Mouse (Mus musculus) inflammation-experienced regulatory T-cells, adult 16 weeks (primary cell): ENCODE results near the gene Kdm2a. TPM values are rescaled to one million over a fixed set of nuclear protein-coding genes. Genes with fewer than 3 reads are reported as not detected.

Source experiments
- polyA plus RNA-seq: library from polyadenylated mRNA; unstranded; fragments of 100-300 nt; shearing (Covaris generic); gene quantifications from one replicate; pipeline ENCODE4 v1.2.1, GENCODE M21; 2017

Gene Kdm2a
- 55.9 TPM for polyA plus RNA-seq

DNA sequence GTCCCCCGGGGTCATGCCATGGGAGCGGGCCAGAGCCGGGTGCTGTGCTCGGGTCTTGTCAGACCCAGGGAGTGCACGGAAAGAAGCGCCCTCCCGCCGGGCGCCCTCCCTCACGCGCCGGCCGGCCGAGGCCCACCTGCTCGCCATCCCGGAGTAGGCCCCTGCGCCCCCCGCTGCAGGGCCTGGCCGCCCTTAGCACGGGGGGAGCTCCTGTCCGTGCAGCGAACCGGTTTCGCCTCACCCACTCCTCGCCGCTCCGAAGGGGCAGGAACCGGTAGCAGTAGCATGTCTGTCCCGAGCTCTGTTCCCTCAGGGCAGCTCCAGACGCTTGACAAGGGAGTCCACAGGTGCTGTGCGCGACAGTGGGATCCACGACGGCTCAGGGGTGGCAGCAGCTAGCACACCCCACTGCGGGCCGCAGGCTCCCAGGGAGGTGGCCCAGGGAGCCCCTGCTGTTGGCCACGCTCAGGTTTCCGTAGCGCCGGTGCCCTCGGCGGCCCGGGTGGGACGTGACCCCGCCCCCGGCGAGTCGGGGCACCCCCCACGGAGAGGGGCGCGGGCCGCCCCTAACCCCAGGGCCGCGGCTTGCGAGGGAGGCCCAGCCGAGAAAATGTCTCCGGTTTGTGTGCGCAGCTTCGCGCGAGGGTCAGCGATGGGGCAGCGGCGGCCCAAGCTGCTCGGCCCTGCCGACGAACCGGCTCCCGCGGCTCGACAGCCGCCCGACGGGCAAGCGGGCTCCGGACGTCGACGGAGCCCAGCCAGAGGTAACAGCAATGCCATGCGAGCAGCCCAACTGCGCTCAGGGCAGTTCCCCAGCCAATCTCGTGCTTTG lies at the start of gene Kdm2a:
Gene Kdm2a (minus strand): TSS at position 488 of the 832 bp plus-strand sequence.

DNA sequence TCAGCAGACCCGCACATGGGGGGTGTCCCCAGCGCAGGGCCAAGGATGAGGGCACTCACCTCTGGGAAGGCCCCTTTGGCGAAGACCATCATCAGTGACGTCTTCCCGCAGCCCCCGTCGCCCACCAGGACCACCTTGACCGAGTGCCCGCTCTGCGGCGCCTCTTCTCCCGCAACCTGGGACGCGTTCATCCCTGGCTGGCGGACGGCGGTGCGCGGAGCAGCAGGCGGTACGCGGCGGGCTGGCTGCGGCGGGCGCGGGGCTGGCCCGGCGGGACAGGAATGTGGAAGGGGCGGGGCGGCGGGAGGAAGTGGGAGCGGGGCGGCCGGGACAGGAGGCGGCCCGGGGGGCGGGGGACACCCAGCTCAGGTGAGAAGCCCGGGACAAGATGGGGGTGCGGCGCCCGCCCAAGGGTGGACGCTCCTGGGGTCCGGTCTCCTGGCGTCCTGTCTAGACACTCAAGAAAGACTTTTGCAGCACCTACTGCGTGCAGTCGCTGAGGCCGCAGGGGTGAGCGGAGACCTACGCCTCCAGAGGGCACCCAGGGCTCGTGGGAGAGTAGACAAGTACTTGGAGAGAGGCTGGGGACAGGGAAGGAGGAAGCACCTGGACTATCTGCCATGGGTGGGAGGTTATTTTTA lies 41.2 kb upstream of the Kdm2a start, which contains the start of gene Rhod:
Gene Rhod (minus strand): TSS at position 272 of the 641 bp plus-strand sequence.

DNA sequence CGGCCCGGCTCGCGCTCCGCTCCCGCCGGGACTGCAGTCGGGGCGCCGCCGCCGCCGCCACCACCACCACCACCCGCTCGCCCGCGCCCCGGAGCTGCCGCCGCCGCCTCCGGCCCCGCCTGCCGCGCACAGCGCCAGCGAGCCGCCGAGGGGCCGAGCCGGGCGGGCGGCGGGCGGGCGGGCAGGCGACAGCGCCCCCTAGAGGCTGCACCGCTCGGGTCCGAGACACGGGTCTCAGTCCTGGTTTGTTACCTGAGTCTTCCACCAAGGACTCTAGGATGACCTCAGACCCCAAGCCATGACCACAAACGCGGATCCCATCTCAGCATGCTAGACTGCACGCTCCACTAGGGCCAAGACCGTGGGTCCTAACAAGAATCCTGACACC lies 91.9 kb downstream of the Kdm2a start, which contains the start of gene Grk2:
Gene Grk2 (minus strand): TSS at position 33 of the 388 bp plus-strand sequence.

DNA sequence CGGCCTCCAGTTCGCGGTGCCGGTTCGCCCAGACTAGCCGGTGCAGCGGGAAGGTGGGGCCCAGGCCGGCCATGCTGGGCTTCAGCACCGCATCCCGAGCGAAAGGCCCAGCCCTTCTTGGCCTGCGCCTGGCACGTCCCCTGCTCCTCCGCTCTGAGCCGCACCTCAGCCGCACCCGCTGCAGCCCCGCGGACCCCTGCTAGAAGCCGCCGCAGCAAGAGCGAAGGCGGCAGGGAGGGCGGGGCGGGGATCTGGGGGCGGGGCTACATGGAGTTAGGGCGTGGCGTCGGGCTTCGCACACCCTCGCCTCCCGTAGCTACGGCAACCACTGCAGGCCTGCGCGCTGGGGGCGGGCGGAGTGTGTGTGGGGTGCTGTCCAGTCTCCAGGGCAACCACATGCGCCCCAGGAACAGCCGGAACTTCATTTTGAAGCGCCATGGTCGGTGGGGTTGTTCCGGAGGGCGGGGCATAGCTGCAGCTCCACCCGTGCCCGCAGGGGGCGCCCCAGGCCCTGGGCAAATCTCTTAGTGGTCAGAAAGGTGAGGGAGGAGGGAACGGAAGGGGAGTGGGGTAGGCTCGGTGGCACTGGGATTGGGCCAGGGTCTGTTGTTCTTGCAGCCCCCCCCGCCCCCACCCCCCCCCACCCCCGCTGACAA lies 115.1 kb downstream of the Kdm2a start, which contains the start of gene Ankrd13d:
Gene Ankrd13d (minus strand): TSS at position 240 of the 656 bp plus-strand sequence.

DNA sequence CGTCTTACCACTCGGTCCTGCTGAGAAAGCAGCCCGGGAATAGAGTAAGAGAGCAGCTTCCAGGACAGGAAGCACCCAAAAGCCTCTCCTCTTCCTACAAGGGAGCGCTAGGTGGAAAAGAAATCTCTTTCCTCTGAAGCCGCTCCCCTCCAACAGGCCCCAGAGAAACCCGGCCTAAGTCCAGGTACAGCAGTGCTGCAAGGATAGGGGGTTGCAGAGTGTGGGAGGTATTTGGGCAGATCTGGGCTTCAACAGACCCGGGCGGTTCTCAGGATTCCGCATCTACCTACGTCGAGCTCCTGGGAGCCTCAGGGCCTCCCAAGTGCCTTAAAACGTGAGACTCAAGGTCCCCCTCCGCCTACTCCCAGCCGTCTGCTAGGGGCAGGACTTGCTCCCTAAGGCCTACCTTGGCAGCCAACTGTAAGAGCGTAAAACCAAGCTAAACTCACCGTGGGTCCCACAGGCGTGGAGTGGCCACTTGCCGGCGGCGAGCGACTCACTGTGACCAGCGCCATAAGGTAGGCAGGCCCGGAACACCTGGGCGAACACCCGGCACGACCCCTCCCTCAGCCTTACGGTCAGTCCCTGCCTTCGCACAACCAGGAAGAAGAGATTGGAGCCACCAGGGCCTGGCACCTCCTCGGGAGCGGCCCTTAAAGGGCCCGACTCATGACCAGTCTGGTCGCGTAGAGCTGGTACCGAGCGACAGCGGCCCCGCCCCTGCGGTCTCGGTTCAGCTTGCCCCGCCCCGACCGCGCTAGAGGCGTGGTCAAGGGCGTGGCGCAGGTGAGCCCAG lies 129.3 kb downstream of the Kdm2a start, which contains the start of gene Ssh3:
Gene Ssh3 (minus strand): TSS at position 615 of the 796 bp plus-strand sequence.

Other genes with a start within 250 kb of the Kdm2a start
- 481 TPM for gene Coro1b, start 249.7 kb downstream of the Kdm2a start, polyA plus RNA-seq
- 1,670 TPM for gene Ptprcap, start 244.7 kb downstream of the Kdm2a start, polyA plus RNA-seq
- gene Rps6kb2, start 234.9 kb downstream of the Kdm2a start, polyA plus RNA-seq: 55.9 TPM
- 16.4 TPM for gene Carns1, start 222.8 kb downstream of the Kdm2a start, polyA plus RNA-seq
- 953 TPM for gene Tbc1d10c, start 207.0 kb downstream of the Kdm2a start, polyA plus RNA-seq
- 1,322 TPM for gene Ppp1ca, start 206.2 kb downstream of the Kdm2a start, polyA plus RNA-seq
- 86.2 TPM for gene Rad9a, start 196.6 kb downstream of the Kdm2a start, polyA plus RNA-seq
- 30.2 TPM for gene Clcf1, start 184.0 kb downstream of the Kdm2a start, polyA plus RNA-seq
- gene AC109138.7, start 183.9 kb downstream of the Kdm2a start, polyA plus RNA-seq: not detected
- gene Pold4, start 166.4 kb downstream of the Kdm2a start, polyA plus RNA-seq: 125 TPM
- 0.82 TPM for gene Ssh3, start 129.1 kb downstream of the Kdm2a start, polyA plus RNA-seq
- 3.1 TPM for gene Ankrd13d, start 115.1 kb downstream of the Kdm2a start, polyA plus RNA-seq
- gene Grk2, start 92.1 kb downstream of the Kdm2a start, polyA plus RNA-seq: 64.8 TPM
- 7.2 TPM for gene Rhod, start 41.1 kb upstream of the Kdm2a start, polyA plus RNA-seq
- not detected for gene Syt12, start 79.2 kb upstream of the Kdm2a start, polyA plus RNA-seq
- gene 2010003K11Rik, start 100.3 kb upstream of the Kdm2a start, polyA plus RNA-seq: not detected
- gene Pcx, start 112.2 kb upstream of the Kdm2a start, polyA plus RNA-seq: 5.1 TPM
- 0.13 TPM for gene Lrfn4, start 217.4 kb upstream of the Kdm2a start, polyA plus RNA-seq
- gene Rce1, start 227.4 kb upstream of the Kdm2a start, polyA plus RNA-seq: 60.1 TPM